Mouse (Mus musculus) C2C12 (cell line): ENCODE results near the gene Romo1.

Source experiments
- CTCF ChIP-seq: IDR thresholded peaks from one replicate; pipeline ENCODE4 v1.5.1; 2011; ENCODE audit not compliant: control insufficient read depth, insufficient read depth, insufficient read length
- MAX ChIP-seq: IDR thresholded peaks from one replicate; pipeline ENCODE4 v1.6.1; 2011; ENCODE audit warnings: mild to moderate bottlenecking, control low read depth
- USF1 ChIP-seq: IDR thresholded peaks from one replicate; pipeline ENCODE4 v1.6.1; 2011; ENCODE audit warnings: low read depth, mild to moderate bottlenecking, control low read depth, moderate library complexity

GRCm38 (mm10) chr2:156145486-156146130 lies 1.8 kb downstream of the Romo1 start:
- TF ChIP-seq CTCF = no peak
- TF ChIP-seq MAX = no peak
- no peak for TF ChIP-seq USF1
